8 mouse cellular contexts compared by ENCODE assay signal in the genomic region with DNA sequence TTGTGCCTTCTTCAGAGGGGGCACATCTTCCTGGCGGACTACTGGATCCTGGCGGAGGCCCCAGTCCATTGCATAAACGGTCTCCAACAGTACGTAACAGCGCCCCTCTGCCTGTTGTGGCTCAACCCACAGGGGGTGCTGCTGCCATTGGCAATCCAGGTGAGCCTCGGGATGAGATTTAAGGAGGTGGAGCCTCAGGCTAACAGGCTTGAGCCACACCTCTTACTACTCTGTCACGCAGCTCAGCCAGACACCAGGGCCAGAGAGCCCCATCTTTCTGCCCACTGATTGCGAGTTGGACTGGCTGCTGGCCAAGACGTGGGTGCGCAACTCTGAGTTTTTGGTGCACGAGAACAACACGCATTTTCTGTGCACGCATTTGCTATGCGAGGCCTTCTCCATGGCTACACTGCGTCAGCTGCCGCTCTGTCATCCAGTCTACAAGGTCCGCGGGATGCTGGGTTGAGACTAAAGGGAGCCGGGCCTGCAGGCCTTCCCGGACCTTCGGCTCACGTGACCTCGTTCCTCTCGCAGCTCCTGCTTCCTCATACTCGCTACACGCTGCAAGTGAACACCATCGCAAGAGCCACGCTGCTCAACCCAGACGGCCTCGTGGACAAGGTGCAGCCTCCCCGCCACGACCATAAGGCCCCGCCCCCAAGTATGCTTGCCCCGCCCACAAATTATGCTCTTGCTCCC. TPM values are rescaled to one million over a fixed set of nuclear protein-coding genes. Genes with fewer than 3 reads are reported as not detected.
DNase-seq lines count a peak whose midpoint lies in the region; ATAC-seq and TF ChIP-seq lines count a peak whose summit lies in the region.

No protein-coding gene starts in this region.

- peak overlapping the region; percentile 30 for H3K4me3 ChIP-seq in cortical plate, adult 2 months (ENCODE audit: insufficient read depth, low read length)
- peak overlapping the region; percentile 57 for H3K4me3 ChIP-seq in heart, adult 2 months
- peak overlapping the region; percentile 52 for H3K4me3 ChIP-seq in limb, embryonic 13.5 days
- peak overlapping the region; percentile 42 for H3K4me3 ChIP-seq in midbrain, embryonic 13.5 days (replicated peaks)
- H3K4me3 ChIP-seq in stomach, postnatal 0 days (ENCODE audit: low read depth, low read length) = peak overlapping the region; percentile 45

- H3K27me3 ChIP-seq in heart, adult 2 months (ENCODE audit: control insufficient read depth, insufficient read depth, low read length) = no peaks in the 10 kb centered on the region
- peaks cover 11% of the 10 kb centered on the region for H3K27me3 ChIP-seq in limb, embryonic 13.5 days
- peaks cover 24% of the 10 kb centered on the region; the same call in 1 of the 2 replicates for H3K27me3 ChIP-seq in midbrain, embryonic 13.5 days
- no peaks in the 10 kb centered on the region for H3K27me3 ChIP-seq in stomach, postnatal 0 days (ENCODE audit: control insufficient read depth, insufficient read depth, low read length)

- TF ChIP-seq CTCF in cortical plate, adult 2 months (IDR thresholded peaks at IDR 0.05; ENCODE audit: extremely low read depth, insufficient read depth, low read length) = peak; percentile 37; the same call in 1 of the 2 replicates
- TF ChIP-seq CTCF in heart, adult 2 months (IDR thresholded peaks at IDR 0.05) = peak; percentile 54
- TF ChIP-seq CTCF in stomach, postnatal 0 days (IDR thresholded peaks at IDR 0.05; ENCODE audit: low read depth) = peak; percentile 77

- no peak overlapping the region for H3K27ac ChIP-seq in cortical plate, adult 2 months (ENCODE audit: insufficient read depth, low read length)
- no peak overlapping the region for H3K27ac ChIP-seq in heart, adult 2 months
- H3K27ac ChIP-seq in limb, embryonic 13.5 days = no peak overlapping the region; the same call in 1 of the 2 replicates
- H3K27ac ChIP-seq in midbrain, embryonic 13.5 days = no peak overlapping the region
- peak overlapping the region; percentile 63 for H3K27ac ChIP-seq in stomach, postnatal 0 days (replicated peaks)

- H3K4me2 ChIP-seq in limb, embryonic 13.5 days (replicated peaks) = peak overlapping the region; percentile 85
- peak overlapping the region; percentile 62 for H3K4me2 ChIP-seq in midbrain, embryonic 13.5 days (replicated peaks)
- peak overlapping the region; percentile 70 for H3K4me2 ChIP-seq in stomach, postnatal 0 days (replicated peaks; ENCODE audit: low read depth)

- peak; percentile 37; the same call in 1 of the 2 replicates for TF ChIP-seq POLR2A in cortical plate, adult 2 months (IDR thresholded peaks at IDR 0.05; ENCODE audit: extremely low read depth, insufficient read depth, low read length)
- no peak for TF ChIP-seq POLR2A in heart, adult 2 months (IDR thresholded peaks at IDR 0.05; ENCODE audit: insufficient read depth, low read depth, low read length)

- intact Hi-C loops in heart, adult 2 months (cut with DNase I) = no loop called here

- peak; percentile 76 for ATAC-seq in limb, embryonic 13.5 days (ENCODE audit: low FRiP score, low read depth)
- ATAC-seq in midbrain, embryonic 13.5 days = peak; percentile 85
- ATAC-seq in stomach, postnatal 0 days (ENCODE audit: low FRiP score, low TSS enrichment) = peak; percentile 82

- no peaks in the 10 kb centered on the region for H3K79me2 ChIP-seq in heart, adult 2 months (replicated peaks; ENCODE audit: control insufficient read depth, insufficient read depth, low read length)

- DNase-seq in ovary, adult 18-20 months (ENCODE audit: low spot score) = peak; percentile 41
- no peak for DNase-seq in ovary, postnatal 14 days (ENCODE audit: low spot score)
- peak; percentile 49 to 51 for DNase-seq in heart, adult 2 months
- DNase-seq in kidney, adult 9 months = peak; percentile 38
- DNase-seq in stomach, postnatal 0 days (ENCODE audit: low spot score) = peak; percentile 72

- TF ChIP-seq EP300 in heart, adult 2 months (IDR thresholded peaks at IDR 0.05; ENCODE audit: insufficient read depth, low read depth, low read length) = no peak
- TF ChIP-seq EP300 in stomach, postnatal 0 days (optimal IDR thresholded peaks at IDR 0.05) = no peak

- no peaks in the 10 kb centered on the region for H3K4me1 ChIP-seq in cortical plate, adult 2 months (ENCODE audit: control insufficient read depth, insufficient read depth, low read length)
- no peaks in the 10 kb centered on the region for H3K4me1 ChIP-seq in heart, adult 2 months (ENCODE audit: control insufficient read depth, insufficient read depth, low read length)
- H3K4me1 ChIP-seq in limb, embryonic 13.5 days = peaks cover 10% of the 10 kb centered on the region; the same call in 1 of the 2 replicates
- peaks cover 12% of the 10 kb centered on the region for H3K4me1 ChIP-seq in midbrain, embryonic 13.5 days (replicated peaks)
- peaks cover 4% of the 10 kb centered on the region; the same call in 1 of the 2 replicates for H3K4me1 ChIP-seq in stomach, postnatal 0 days (replicated peaks; ENCODE audit: control insufficient read depth, insufficient read depth)

- no peaks in the 10 kb centered on the region for H3K9me3 ChIP-seq in limb, embryonic 13.5 days
- H3K9me3 ChIP-seq in midbrain, embryonic 13.5 days = no peaks in the 10 kb centered on the region
- H3K9me3 ChIP-seq in stomach, postnatal 0 days (ENCODE audit: control insufficient read depth, low read length) = no peaks in the 10 kb centered on the region

- H3K36me3 ChIP-seq in heart, adult 2 months (ENCODE audit: control insufficient read depth, insufficient read depth, low read length) = no peaks in the 10 kb centered on the region
- H3K36me3 ChIP-seq in limb, embryonic 13.5 days = no peaks in the 10 kb centered on the region
- no peaks in the 10 kb centered on the region for H3K36me3 ChIP-seq in midbrain, embryonic 13.5 days
- no peaks in the 10 kb centered on the region for H3K36me3 ChIP-seq in stomach, postnatal 0 days (ENCODE audit: control insufficient read depth, insufficient read depth, low read length)

- H3K9ac ChIP-seq in heart, adult 2 months (ENCODE audit: low read depth, low read length) = peak overlapping the region; percentile 35
- peak overlapping the region; percentile 66 for H3K9ac ChIP-seq in limb, embryonic 13.5 days
- peak overlapping the region; percentile 54 for H3K9ac ChIP-seq in midbrain, embryonic 13.5 days (replicated peaks)
- peak overlapping the region; percentile 48 for H3K9ac ChIP-seq in stomach, postnatal 0 days (ENCODE audit: low read length)

- 5% methylated on average over 34 of the region's 34 CpGs for WGBS in heart, adult 2 months
- WGBS in limb, embryonic 13.5 days = 2% methylated on average over 34 of the region's 34 CpGs
- 2% methylated on average over 34 of the region's 34 CpGs for WGBS in midbrain, embryonic 13.5 days
- WGBS in stomach, postnatal 0 days = 3% methylated on average over 34 of the region's 34 CpGs

RNA-seq across cellular contexts. Expression of a gene that starts 8.4 kb away (rescaled TPM):
- 8.7 and 11.6 TPM in 2 replicates for polyA plus RNA-seq in cortical plate, adult 2 months (2012; rRNA removed)
- under 1 TPM; 0.05 to 0.07 TPM for total RNA-seq in heart, adult 2 months (2021)
- polyA plus RNA-seq in heart, adult 2 months (2012; rRNA removed) = 0.16 TPM in 1 of 2 replicates, not detected in the other
- 1.6 TPM in 2 replicates for polyA plus RNA-seq in limb, embryonic 13.5 days (2015; fragmentation: Nextera tagmentation; extraction: Ambion mirVana)
- polyA plus RNA-seq in midbrain, embryonic 13.5 days (2015; fragmentation: Nextera tagmentation; extraction: Ambion mirVana) = 0.39 and 0.43 TPM in 2 replicates
- 20.2 and 22.5 TPM in 2 replicates for polyA plus RNA-seq in stomach, postnatal 0 days (2015; fragmentation: Nextera tagmentation; extraction: Ambion mirVana)

RNA-seq across cellular contexts. Expression of a gene that starts 11.7 kb away (rescaled TPM):
- polyA plus RNA-seq in cortical plate, adult 2 months (2012; rRNA removed) = 2.1 and 2.3 TPM in 2 replicates
- under 1 TPM; 0.21 to 0.23 TPM for total RNA-seq in heart, adult 2 months (2021)
- polyA plus RNA-seq in heart, adult 2 months (2012; rRNA removed) = 0.82 and 1.00 TPM in 2 replicates
- 0.52 and 0.55 TPM in 2 replicates for polyA plus RNA-seq in limb, embryonic 13.5 days (2015; fragmentation: Nextera tagmentation; extraction: Ambion mirVana)
- 0.28 TPM in 1 of 2 replicates, not detected in the other for polyA plus RNA-seq in midbrain, embryonic 13.5 days (2015; fragmentation: Nextera tagmentation; extraction: Ambion mirVana)
- 0.24 and 0.41 TPM in 2 replicates for polyA plus RNA-seq in stomach, postnatal 0 days (2015; fragmentation: Nextera tagmentation; extraction: Ambion mirVana)

RNA-seq across cellular contexts. Expression of a gene that starts 13.9 kb away (rescaled TPM):
- 0.50 and 0.83 TPM in 2 replicates for polyA plus RNA-seq in cortical plate, adult 2 months (2012; rRNA removed)
- total RNA-seq in heart, adult 2 months (2021) = under 1 TPM in 1 of 2 experiments, not detected in 1; 0.11 TPM
- 0.10 TPM in 1 of 2 replicates, not detected in the other for polyA plus RNA-seq in heart, adult 2 months (2012; rRNA removed)
- polyA plus RNA-seq in limb, embryonic 13.5 days (2015; fragmentation: Nextera tagmentation; extraction: Ambion mirVana) = 0.74 and 1.2 TPM in 2 replicates
- polyA plus RNA-seq in midbrain, embryonic 13.5 days (2015; fragmentation: Nextera tagmentation; extraction: Ambion mirVana) = 0.10 and 0.26 TPM in 2 replicates
- 0.29 and 0.41 TPM in 2 replicates for polyA plus RNA-seq in stomach, postnatal 0 days (2015; fragmentation: Nextera tagmentation; extraction: Ambion mirVana)

RNA-seq across cellular contexts. Expression of a gene that starts 22.7 kb away (rescaled TPM):
- polyA plus RNA-seq in cortical plate, adult 2 months (2012; rRNA removed) = 4.4 and 5.4 TPM in 2 replicates
- total RNA-seq in heart, adult 2 months (2021) = not detected
- polyA plus RNA-seq in heart, adult 2 months (2012; rRNA removed) = 0.04 TPM in 1 of 2 replicates, not detected in the other
- 0.22 and 0.25 TPM in 2 replicates for polyA plus RNA-seq in limb, embryonic 13.5 days (2015; fragmentation: Nextera tagmentation; extraction: Ambion mirVana)
- polyA plus RNA-seq in midbrain, embryonic 13.5 days (2015; fragmentation: Nextera tagmentation; extraction: Ambion mirVana) = 0.13 TPM in 1 of 2 replicates, not detected in the other
- 80.5 and 91.8 TPM in 2 replicates for polyA plus RNA-seq in stomach, postnatal 0 days (2015; fragmentation: Nextera tagmentation; extraction: Ambion mirVana)

RNA-seq across cellular contexts. Expression of a gene that starts 39.1 kb away (rescaled TPM):
- polyA plus RNA-seq in cortical plate, adult 2 months (2012; rRNA removed) = 48.3 and 57.6 TPM in 2 replicates
- total RNA-seq in heart, adult 2 months (2021) = 10 to 100 TPM; 44.4 to 79.8 TPM
- polyA plus RNA-seq in heart, adult 2 months (2012; rRNA removed) = 18.0 and 36.4 TPM in 2 replicates
- 9.3 and 12.0 TPM in 2 replicates for polyA plus RNA-seq in limb, embryonic 13.5 days (2015; fragmentation: Nextera tagmentation; extraction: Ambion mirVana)
- polyA plus RNA-seq in midbrain, embryonic 13.5 days (2015; fragmentation: Nextera tagmentation; extraction: Ambion mirVana) = 8.6 and 10.5 TPM in 2 replicates
- 7.7 and 13.1 TPM in 2 replicates for polyA plus RNA-seq in stomach, postnatal 0 days (2015; fragmentation: Nextera tagmentation; extraction: Ambion mirVana)
